8 mouse cellular contexts compared by ENCODE assay signal in genomic region chr5:135168063-135169062, GRCm38 (mm10). TPM values are rescaled to one million over a fixed set of nuclear protein-coding genes. Genes with fewer than 3 reads are reported as not detected.
DNase-seq lines count a peak whose midpoint lies in the region; ATAC-seq and TF ChIP-seq lines count a peak whose summit lies in the region.

Bcl7b (plus strand) TSS chr5:135168283.

- TF ChIP-seq CTCF in heart, adult 2 months (IDR thresholded peaks at IDR 0.05): peak; percentile 37

- TF ChIP-seq POLR2A in heart, adult 2 months (IDR thresholded peaks at IDR 0.05; ENCODE audit: insufficient read depth, low read depth, low read length): peak; percentile 73

- peak; percentile 99 for DNase-seq in 3T3-L1 (ENCODE audit: low read depth, low spot score)
- peak; percentile 84 to 92 for DNase-seq in adrenal gland, postnatal 4 days (ENCODE audit: low spot score in 2 of 2)
- peak; percentile 99 for DNase-seq in embryonic facial prominence, embryonic 14.5 days (ENCODE audit: low spot score)
- DNase-seq in heart, adult 2 months: peak; percentile 96 to 99
- peak; percentile 98 for DNase-seq in kidney, adult 8-10 months
- peak; percentile 88 to 97 for DNase-seq in spleen, postnatal 10 days (ENCODE audit: low spot score in 2 of 2)

- H3K9me3 ChIP-seq in embryonic facial prominence, embryonic 14.5 days (ENCODE audit: control insufficient read depth, low read length): no peaks in the 10 kb centered on the region
- no peaks in the 10 kb centered on the region for H3K9me3 ChIP-seq in limb, embryonic 13.5 days
- no peaks in the 10 kb centered on the region for H3K9me3 ChIP-seq in midbrain, embryonic 16.5 days (replicated peaks; ENCODE audit: control insufficient read depth, low read length, poor library complexity, severe bottlenecking)

- peak within 1 kb of the TSS; percentile 75 for H3K4me3 ChIP-seq in embryonic facial prominence, embryonic 14.5 days (ENCODE audit: low read depth, low read length)
- peak within 1 kb of the TSS; percentile 72 for H3K4me3 ChIP-seq in heart, adult 2 months
- peak within 1 kb of the TSS; percentile 64 for H3K4me3 ChIP-seq in limb, embryonic 13.5 days
- H3K4me3 ChIP-seq in midbrain, embryonic 16.5 days (ENCODE audit: low read depth, low read length): peak within 1 kb of the TSS; percentile 68

- no peaks in the 10 kb centered on the region for H3K79me2 ChIP-seq in heart, adult 2 months (replicated peaks; ENCODE audit: control insufficient read depth, insufficient read depth, low read length)

- WGBS in embryonic facial prominence, embryonic 14.5 days: 2% methylated on average over 71 of the region's 95 CpGs
- 2% methylated on average over 94 of the region's 95 CpGs for WGBS in heart, adult 2 months
- 2% methylated on average over 89 of the region's 95 CpGs for WGBS in limb, embryonic 13.5 days
- WGBS in midbrain, embryonic 16.5 days: 2% methylated on average over 86 of the region's 95 CpGs

- H3K9ac ChIP-seq in embryonic facial prominence, embryonic 14.5 days (ENCODE audit: low read depth, low read length): peak within 1 kb of the TSS; percentile 94
- H3K9ac ChIP-seq in heart, adult 2 months (ENCODE audit: low read depth, low read length): peak within 1 kb of the TSS; percentile 96
- H3K9ac ChIP-seq in limb, embryonic 13.5 days: peak within 1 kb of the TSS; percentile 79
- peak within 1 kb of the TSS; percentile 94 for H3K9ac ChIP-seq in midbrain, embryonic 16.5 days (ENCODE audit: low read depth, low read length)

- peak within 1 kb of the TSS; percentile 99 for H3K27ac ChIP-seq in embryonic facial prominence, embryonic 14.5 days (replicated peaks; ENCODE audit: low read depth, low read length)
- peak within 1 kb of the TSS; percentile 99 for H3K27ac ChIP-seq in heart, adult 2 months
- peak within 1 kb of the TSS; percentile 98 for H3K27ac ChIP-seq in limb, embryonic 13.5 days
- H3K27ac ChIP-seq in midbrain, embryonic 16.5 days (ENCODE audit: low read length): peak within 1 kb of the TSS; percentile 100

- peak; percentile 64; the same call in 1 of the 2 replicates for TF ChIP-seq EP300 in heart, adult 2 months (IDR thresholded peaks at IDR 0.05; ENCODE audit: insufficient read depth, low read depth, low read length)

- ATAC-seq in embryonic facial prominence, embryonic 14.5 days (ENCODE audit: low read depth): peak; percentile 98
- peak; percentile 99 for ATAC-seq in limb, embryonic 13.5 days (ENCODE audit: low FRiP score, low read depth)
- peak; percentile 99 for ATAC-seq in midbrain, embryonic 16.5 days

- H3K4me1 ChIP-seq in embryonic facial prominence, embryonic 14.5 days (ENCODE audit: control insufficient read depth, insufficient read depth, low read length): peaks cover 8% of the 10 kb centered on the region
- peaks cover 1% of the 10 kb centered on the region; the same call in 1 of the 2 replicates for H3K4me1 ChIP-seq in heart, adult 2 months (ENCODE audit: control insufficient read depth, insufficient read depth, low read length)
- H3K4me1 ChIP-seq in limb, embryonic 13.5 days: peaks cover 15% of the 10 kb centered on the region
- H3K4me1 ChIP-seq in midbrain, embryonic 16.5 days (ENCODE audit: control insufficient read depth, insufficient read depth, low read length): peaks cover 13% of the 10 kb centered on the region

- H3K4me2 ChIP-seq in embryonic facial prominence, embryonic 14.5 days (ENCODE audit: low read depth, low read length): peak within 1 kb of the TSS; percentile 97
- H3K4me2 ChIP-seq in limb, embryonic 13.5 days (replicated peaks): peak within 1 kb of the TSS; percentile 88
- peak within 1 kb of the TSS; percentile 98 for H3K4me2 ChIP-seq in midbrain, embryonic 16.5 days (ENCODE audit: low read length)

- no peaks in the 10 kb centered on the region for H3K27me3 ChIP-seq in embryonic facial prominence, embryonic 14.5 days (replicated peaks; ENCODE audit: control insufficient read depth, insufficient read depth, low read length)
- no peaks in the 10 kb centered on the region for H3K27me3 ChIP-seq in heart, adult 2 months (ENCODE audit: control insufficient read depth, insufficient read depth, low read length)
- H3K27me3 ChIP-seq in limb, embryonic 13.5 days: no peaks in the 10 kb centered on the region
- no peaks in the 10 kb centered on the region for H3K27me3 ChIP-seq in midbrain, embryonic 16.5 days (ENCODE audit: control insufficient read depth, insufficient read depth, low read depth, low read length)

- intact Hi-C loops in heart, adult 2 months (cut with DNase I): loop anchor here (1.0 kb wide), 1 partner anchor 18 kb away; no protein-coding TSS in a partner anchor

- peaks cover 35% of the 10 kb centered on the region for H3K36me3 ChIP-seq in embryonic facial prominence, embryonic 14.5 days (ENCODE audit: control insufficient read depth, insufficient read depth, low read length)
- H3K36me3 ChIP-seq in heart, adult 2 months (ENCODE audit: control insufficient read depth, insufficient read depth, low read length): no peaks in the 10 kb centered on the region
- H3K36me3 ChIP-seq in limb, embryonic 13.5 days: peaks cover 30% of the 10 kb centered on the region
- peaks cover 15% of the 10 kb centered on the region for H3K36me3 ChIP-seq in midbrain, embryonic 16.5 days (ENCODE audit: control insufficient read depth, insufficient read depth, low read length)

RNA-seq across cellular contexts. Expression of gene Bcl7b, which starts in this region (rescaled TPM):
- 10 to 100 TPM; 44.6 to 52.1 TPM for total RNA-seq in adrenal gland, postnatal 4 days (2021)
- 44.3 and 44.4 TPM in 2 replicates for polyA plus RNA-seq in embryonic facial prominence, embryonic 14.5 days (2014; fragmentation: Nextera tagmentation; extraction: Ambion mirVana)
- total RNA-seq in heart, adult 2 months (2021): 10 to 100 TPM; 40.3 to 44.1 TPM
- 37.5 and 37.6 TPM in 2 replicates for polyA plus RNA-seq in heart, adult 2 months (2012; rRNA removed)
- 47.3 and 50.0 TPM in 2 replicates for polyA plus RNA-seq in limb, embryonic 13.5 days (2015; fragmentation: Nextera tagmentation; extraction: Ambion mirVana)
- 40.4 TPM in 2 replicates for polyA plus RNA-seq in midbrain, embryonic 16.5 days (2015; fragmentation: Nextera tagmentation; extraction: Ambion mirVana)

Comparison
In these comparisons a context has a peak if more than half of its experiments do, and no peak if none do; other contexts are left out.
1. Peak in every context shown above with its lines: DNase-seq, ATAC-seq, H3K4me3 ChIP-seq and H3K27ac ChIP-seq.